Mouse (Mus musculus) brain, embryonic 14.5 days (tissue): ENCODE measurements at regions not wholly inside any gene's neighbourhood (a gene's known extent, or its start where the extent isn't known, plus 50 kb on each side); places are given as distances from the start of the nearest gene placed in this dataset.

Experiments
- CTCF ChIP-seq: fragments of 200-500 bp; IDR thresholded peaks from 2 replicates; pipeline ENCODE4 v1.5.1; 2012; ENCODE audit warnings: inconsistent platforms, mild to moderate bottlenecking, moderate library complexity, borderline replicate concordance; ENCODE audit not compliant: insufficient read depth, insufficient read length; ENCODE audit errors: extremely low read depth
- POLR2A ChIP-seq: fragments of 200-500 bp; IDR thresholded peaks from 2 replicates; pipeline ENCODE4 v1.6.1; 2012; ENCODE audit warnings: mild to moderate bottlenecking, inconsistent platforms, borderline replicate concordance; ENCODE audit not compliant: poor library complexity, insufficient read depth, insufficient read length, severe bottlenecking; ENCODE audit errors: extremely low read depth

DNA sequence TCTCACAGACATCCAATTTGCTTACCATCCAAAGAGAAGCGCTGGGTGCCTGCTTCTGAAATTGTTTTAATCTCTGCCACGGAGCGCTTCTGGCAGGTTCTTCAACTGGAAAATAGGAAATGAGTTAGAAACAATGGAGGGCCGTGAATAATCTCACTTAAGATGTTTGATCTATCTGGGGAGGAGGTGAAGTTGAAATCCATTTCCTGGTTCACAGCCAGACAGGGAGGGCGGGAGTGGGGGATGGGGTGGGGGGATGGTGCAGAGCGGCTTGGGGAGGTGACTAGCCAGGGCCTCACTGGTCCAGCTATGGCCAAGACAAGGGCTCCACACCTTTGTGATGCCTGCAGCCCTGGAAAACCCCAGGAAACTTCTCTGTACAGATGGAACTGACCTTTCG lies 143.7 kb upstream of the Mvb12b start:
- TF ChIP-seq CTCF (no peak), POLR2A (no peak)
